Mouse (Mus musculus) testis, adult 2 months (tissue): ENCODE data around the gene Cdh15.

ENCODE experiments used
- CTCF ChIP-seq: fragments of 200-500 bp; IDR thresholded peaks from 2 replicates; pipeline ENCODE4 v1.5.1; 2012; ENCODE audit warnings: low read depth, mild to moderate bottlenecking, inconsistent platforms, low read length, moderate library complexity; ENCODE audit not compliant: control insufficient read depth, insufficient read depth, insufficient replicate concordance
- POLR2A ChIP-seq: fragments of 200-500 bp; IDR thresholded peaks from 2 replicates; pipeline ENCODE4 v1.6.1; 2012; ENCODE audit warnings: low read depth, mild to moderate bottlenecking, inconsistent platforms, low read length, moderate library complexity; ENCODE audit not compliant: control insufficient read depth

- no peak for TF ChIP-seq POLR2A
- TF ChIP-seq CTCF, result no peak
These were observed 40.7 kb upstream of the Cdh15 start for GRCm38 (mm10) chr8:122806956-122807538.
